Mouse (Mus musculus): ENCODE measurements around the gene Gcnt4.

DNA sequence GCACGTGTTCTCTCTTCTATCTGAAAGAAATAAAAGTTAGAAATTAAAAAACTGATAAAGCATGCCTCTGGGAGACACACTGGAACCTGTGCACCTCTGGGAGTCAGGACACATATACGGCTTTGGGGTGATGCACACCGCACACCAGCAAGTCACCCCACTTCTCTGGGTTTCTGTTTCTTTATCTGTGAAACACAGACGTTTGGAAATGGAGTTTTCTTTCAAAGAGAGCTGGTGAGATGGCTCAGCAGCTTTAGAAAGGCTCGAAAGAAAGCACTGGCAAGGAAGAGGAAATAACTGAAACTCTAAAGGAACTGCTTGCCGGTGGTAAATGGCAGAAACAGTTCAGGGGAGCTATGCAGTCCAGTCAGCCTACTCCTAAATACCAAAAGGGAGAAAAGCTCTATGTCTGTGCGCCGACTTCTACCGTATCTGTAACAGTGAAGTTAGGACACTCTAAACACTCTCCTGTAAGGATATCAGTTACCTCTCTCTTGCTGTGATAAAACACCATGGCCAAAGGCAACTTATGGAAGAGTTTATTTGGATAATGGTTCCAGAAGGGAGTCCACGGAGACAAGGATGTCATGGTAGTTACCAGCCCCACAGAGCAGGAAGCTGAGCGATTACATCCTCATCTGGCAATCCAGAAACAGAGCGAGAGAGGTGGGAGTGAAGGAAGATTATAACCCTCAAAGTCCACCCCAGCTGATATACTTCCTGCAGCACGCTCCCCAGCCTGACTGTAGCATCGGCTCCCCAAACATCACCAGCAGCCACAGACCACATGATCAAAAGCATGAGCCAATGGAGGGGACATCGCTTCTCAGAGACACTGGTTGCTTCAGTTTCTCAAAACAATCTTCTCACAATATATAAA, 42.0 kb downstream of the Gcnt4 start:
- TF ChIP-seq POLR2A (IDR thresholded peaks at IDR 0.05; ENCODE audit: insufficient read depth, low read depth, low read length) = no peak
- no peak for TF ChIP-seq CTCF (IDR thresholded peaks at IDR 0.05; ENCODE audit: insufficient read depth, low read depth, low read length)
